8 mouse cellular contexts compared by ENCODE assay signal in the genomic region with DNA sequence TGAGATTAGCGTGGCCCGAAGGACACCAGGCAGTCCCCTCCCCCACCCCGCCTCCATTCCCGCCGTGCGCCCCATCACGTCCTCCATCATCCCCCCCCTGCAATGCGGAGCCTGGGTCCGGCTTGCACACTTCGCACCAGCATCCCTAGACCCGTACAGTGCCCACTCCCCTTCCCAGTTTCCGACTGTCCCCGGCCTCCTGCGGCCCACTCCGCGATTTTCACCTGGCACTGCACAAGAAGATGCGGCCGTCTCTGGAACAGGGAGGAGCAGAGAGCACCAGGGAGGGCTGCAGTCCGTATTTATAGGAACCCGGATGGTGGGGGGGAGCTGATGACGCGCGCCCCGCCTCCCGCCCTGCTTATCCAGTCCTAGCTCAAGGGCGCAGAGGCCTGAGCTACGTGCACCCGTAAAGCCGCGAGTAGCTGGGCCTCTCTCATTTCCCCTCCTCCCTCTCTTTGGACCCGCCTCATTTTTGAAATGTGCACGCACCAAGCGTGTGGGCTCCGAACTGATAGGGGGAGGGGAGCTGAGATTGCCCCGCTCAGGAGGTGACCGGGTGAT. TPM values are rescaled to one million over a fixed set of nuclear protein-coding genes. Genes with fewer than 3 reads are reported as not detected.
DNase-seq lines count a peak whose midpoint lies in the region; ATAC-seq and TF ChIP-seq lines count a peak whose summit lies in the region.

No protein-coding gene starts in this region.

- peak overlapping the region; percentile 90 for H3K9ac ChIP-seq in CH12.LX (ENCODE audit: insufficient read depth, low read depth)
- peak overlapping the region; percentile 99 for H3K9ac ChIP-seq in forebrain, embryonic 11.5 days (ENCODE audit: low read length)
- H3K9ac ChIP-seq in heart, postnatal 0 days (replicated peaks; ENCODE audit: low read depth, low read length): peak overlapping the region; percentile 92
- peak overlapping the region; percentile 76 for H3K9ac ChIP-seq in liver, postnatal 0 days (replicated peaks)
- H3K9ac ChIP-seq in neural tube, embryonic 14.5 days (replicated peaks; ENCODE audit: low read depth, low read length): peak overlapping the region; percentile 88

- peak overlapping the region; percentile 81 for H3K4me2 ChIP-seq in CH12.LX (ENCODE audit: insufficient read depth, low read depth, poor library complexity, severe bottlenecking)
- peak overlapping the region; percentile 76 for H3K4me2 ChIP-seq in forebrain, embryonic 11.5 days (ENCODE audit: low read depth, low read length, severe bottlenecking)
- H3K4me2 ChIP-seq in heart, postnatal 0 days (ENCODE audit: low read depth, low read length): peak overlapping the region; percentile 78
- H3K4me2 ChIP-seq in liver, postnatal 0 days (ENCODE audit: low read depth, low read length): peak overlapping the region; percentile 75
- peak overlapping the region; percentile 91 for H3K4me2 ChIP-seq in neural tube, embryonic 14.5 days (ENCODE audit: low read depth, low read length)

- peaks cover 11 to 35% of the 10 kb centered on the region in 2 experiments for H3K4me1 ChIP-seq in CH12.LX (ENCODE audit: control insufficient read depth in 1 of 2, insufficient read depth in 2 of 2)
- H3K4me1 ChIP-seq in forebrain, embryonic 11.5 days (replicated peaks; ENCODE audit: control insufficient read depth, insufficient read depth, low read length): peaks cover 26% of the 10 kb centered on the region
- H3K4me1 ChIP-seq in heart, postnatal 0 days (ENCODE audit: control insufficient read depth, insufficient read depth): peaks cover 26% of the 10 kb centered on the region
- peaks cover 47% of the 10 kb centered on the region for H3K4me1 ChIP-seq in liver, postnatal 0 days (ENCODE audit: insufficient read depth)
- H3K4me1 ChIP-seq in neural tube, embryonic 14.5 days (ENCODE audit: control insufficient read depth, insufficient read depth, low read length): peaks cover 29% of the 10 kb centered on the region

- in situ Hi-C loops in CH12.LX (cut with MboI; ENCODE audit: low pct_ligation_motif_present, low pct_unique_long_range_greater_than_20kb, low sequenced_read_pairs): no loop called here

- no peak for TF ChIP-seq EP300 in CH12.LX (IDR thresholded peaks at IDR 0.05; ENCODE audit: low read length)
- peak; percentile 95 for TF ChIP-seq EP300 in heart, postnatal 0 days (IDR thresholded peaks at IDR 0.05; ENCODE audit: low read depth)
- TF ChIP-seq EP300 in liver, postnatal 0 days (IDR thresholded peaks at IDR 0.05; ENCODE audit: low read depth): peak; percentile 45; the same call in 1 of the 2 replicates

- peak; percentile 97 for DNase-seq in CH12.LX (ENCODE audit: extremely low read depth)
- peak; percentile 93 for DNase-seq in c-Kit-positive CD71-positive TER-119-negative erythroid progenitor cells, embryonic 14.5 days (ENCODE audit: low read depth)
- DNase-seq in forebrain, embryonic 11.5 days (ENCODE audit: low spot score): peak; percentile 99
- DNase-seq in heart, postnatal 0 days (ENCODE audit: low spot score): peak; percentile 98
- DNase-seq in large intestine, adult 2 months (ENCODE audit: low read depth, low spot score): peak; percentile 78
- peak; percentile 96 for DNase-seq in liver, postnatal 0 days
- peak; percentile 96 for DNase-seq in testis, postnatal 10 days (ENCODE audit: low spot score)

- peak; percentile 100 for TF ChIP-seq POLR2A in CH12.LX (IDR thresholded peaks at IDR 0.05; ENCODE audit: low read depth, low read length)

- WGBS in forebrain, embryonic 11.5 days: under 1% methylated on average over 36 of the region's 36 CpGs
- under 1% methylated on average over 36 of the region's 36 CpGs for WGBS in heart, postnatal 0 days
- under 1% methylated on average over 35 of the region's 36 CpGs for WGBS in large intestine, adult 2 months
- WGBS in liver, postnatal 0 days (ENCODE audit: insufficient replicate concordance): 0% methylated on average over 36 of the region's 36 CpGs
- WGBS in neural tube, embryonic 14.5 days: under 1% methylated on average over 36 of the region's 36 CpGs

- dilution Hi-C loops in CH12.LX (cut with MboI; ENCODE audit: extremely low pct_ligation_motif_present, extremely low pct_unique_long_range_greater_than_20kb, low sequenced_read_pairs): no loop called here

- H3K9me3 ChIP-seq in CH12.LX (replicated peaks; ENCODE audit: low read length): no peaks in the 10 kb centered on the region
- no peaks in the 10 kb centered on the region for H3K9me3 ChIP-seq in forebrain, embryonic 11.5 days (ENCODE audit: control insufficient read depth, low read length)
- H3K9me3 ChIP-seq in heart, postnatal 0 days (replicated peaks; ENCODE audit: control insufficient read depth, low read length): no peaks in the 10 kb centered on the region
- H3K9me3 ChIP-seq in liver, postnatal 0 days (ENCODE audit: low read length): no peaks in the 10 kb centered on the region
- H3K9me3 ChIP-seq in neural tube, embryonic 14.5 days (ENCODE audit: control insufficient read depth, low read length): no peaks in the 10 kb centered on the region

- peak overlapping the region; percentile 83 for H3K27ac ChIP-seq in CH12.LX (ENCODE audit: insufficient read depth, low read depth)
- peak overlapping the region; percentile 88 for H3K27ac ChIP-seq in forebrain, embryonic 11.5 days (ENCODE audit: low read depth, low read length)
- H3K27ac ChIP-seq in heart, postnatal 0 days (ENCODE audit: low read depth): peak overlapping the region; percentile 97
- H3K27ac ChIP-seq in liver, postnatal 0 days (ENCODE audit: low read depth): peak overlapping the region; percentile 97
- H3K27ac ChIP-seq in neural tube, embryonic 14.5 days (ENCODE audit: low read depth, low read length): peak overlapping the region; percentile 93

- TF ChIP-seq CTCF in CH12.LX (conservative IDR thresholded peaks at IDR 0.05 in 1 of 2, IDR thresholded peaks at IDR 0.05 in 1 of 2; ENCODE audit: low read depth in 2 of 2, low read length in 2 of 2): no peak
- no peak for TF ChIP-seq CTCF in heart, postnatal 0 days (IDR thresholded peaks at IDR 0.05; ENCODE audit: low read depth)
- TF ChIP-seq CTCF in liver, postnatal 0 days (IDR thresholded peaks at IDR 0.05; ENCODE audit: low read depth): no peak

- peak overlapping the region; percentile 75 to 100 (median 87) for H3K4me3 ChIP-seq in CH12.LX (replicated peaks in 1 of 3; ENCODE audit: low read depth in 2 of 3, low read length in 2 of 3, poor library complexity in 1 of 3)
- H3K4me3 ChIP-seq in forebrain, embryonic 11.5 days (ENCODE audit: low read depth, low read length): peak overlapping the region; percentile 96
- H3K4me3 ChIP-seq in heart, postnatal 0 days (ENCODE audit: low read depth, low read length): peak overlapping the region; percentile 79
- peak overlapping the region; percentile 72 for H3K4me3 ChIP-seq in liver, postnatal 0 days (ENCODE audit: low read depth, low read length)
- peak overlapping the region; percentile 97 for H3K4me3 ChIP-seq in neural tube, embryonic 14.5 days (ENCODE audit: low read depth, low read length)

- peaks cover 59 to 71% of the 10 kb centered on the region in 2 experiments for H3K36me3 ChIP-seq in CH12.LX (replicated peaks in 1 of 2; ENCODE audit: control insufficient read depth in 1 of 2, insufficient read depth in 1 of 2, low read length in 1 of 2)
- H3K36me3 ChIP-seq in forebrain, embryonic 11.5 days (ENCODE audit: control insufficient read depth, insufficient read depth, low read length): peaks cover 18% of the 10 kb centered on the region
- peaks cover 57% of the 10 kb centered on the region for H3K36me3 ChIP-seq in heart, postnatal 0 days (replicated peaks; ENCODE audit: control insufficient read depth, insufficient read depth, low read length)
- peaks cover 55% of the 10 kb centered on the region for H3K36me3 ChIP-seq in liver, postnatal 0 days (replicated peaks; ENCODE audit: insufficient read depth, low read length)
- peaks cover 41% of the 10 kb centered on the region for H3K36me3 ChIP-seq in neural tube, embryonic 14.5 days (ENCODE audit: control insufficient read depth, insufficient read depth, low read length)

- H3K27me3 ChIP-seq in CH12.LX (replicated peaks): no peaks in the 10 kb centered on the region
- no peaks in the 10 kb centered on the region for H3K27me3 ChIP-seq in forebrain, embryonic 11.5 days (ENCODE audit: control insufficient read depth, insufficient read depth, low read length)
- H3K27me3 ChIP-seq in heart, postnatal 0 days (ENCODE audit: control insufficient read depth, insufficient read depth, low read length): no peaks in the 10 kb centered on the region
- no peaks in the 10 kb centered on the region for H3K27me3 ChIP-seq in liver, postnatal 0 days (ENCODE audit: insufficient read depth, low read length)
- H3K27me3 ChIP-seq in neural tube, embryonic 14.5 days (ENCODE audit: control insufficient read depth, insufficient read depth, low read length): no peaks in the 10 kb centered on the region

- ATAC-seq in forebrain, embryonic 11.5 days (replicated peaks; ENCODE audit: low FRiP score): peak; percentile 91
- ATAC-seq in heart, postnatal 0 days (ENCODE audit: insufficient read depth, low read depth): peak; percentile 78
- peak; percentile 80 for ATAC-seq in liver, postnatal 0 days
- ATAC-seq in neural tube, embryonic 14.5 days (ENCODE audit: low read depth): peak; percentile 93

- TF ChIP-seq RAD21 in CH12.LX (IDR thresholded peaks at IDR 0.05; ENCODE audit: low read depth, low read length): no peak

- H3K79me2 ChIP-seq in CH12.LX (replicated peaks; ENCODE audit: control insufficient read depth, extremely low read depth, insufficient read depth, poor library complexity, severe bottlenecking): peaks cover 21% of the 10 kb centered on the region

RNA-seq across cellular contexts. Expression of gene Gapdh, which starts 0.9 kb away (rescaled TPM):
- total RNA-seq in CH12.LX (2012; rRNA removed) (2,085 and 2,925 TPM in 2 replicates), CH12.LX (2014; rRNA removed) (1,576 and 2,268 TPM in 2 replicates)
- 2,269 and 2,654 TPM in 2 replicates for polyA plus RNA-seq in CH12.LX (2012; ENCODE audit: insufficient read length, low read depth)
- 2,700 and 2,872 TPM in 2 replicates for polyA plus RNA-seq in forebrain, embryonic 11.5 days (2014; fragmentation: Nextera tagmentation; extraction: Ambion mirVana)
- total RNA-seq in heart, postnatal 0 days (2014; rRNA removed; ENCODE audit: low replicate concordance): 6,647 and 7,476 TPM in 2 replicates
- polyA plus RNA-seq in heart, postnatal 0 days (2015; fragmentation: Nextera tagmentation; extraction: Ambion mirVana): 3,728 and 4,065 TPM in 2 replicates
- polyA plus RNA-seq in large intestine, adult 2 months (2012; rRNA removed): 3,259 and 4,191 TPM in 2 replicates
- polyA plus RNA-seq in liver, postnatal 0 days (2015; fragmentation: Nextera tagmentation; extraction: Ambion mirVana): 1,355 and 1,565 TPM in 2 replicates
- 1,265 and 1,492 TPM in 2 replicates for polyA plus RNA-seq in neural tube, embryonic 14.5 days (2014; fragmentation: Nextera tagmentation; extraction: Ambion mirVana)

RNA-seq across cellular contexts. Expression of gene Iffo1, which starts 20.4 kb away (rescaled TPM):
- total RNA-seq in CH12.LX (2012; rRNA removed): 6.7 and 7.6 TPM in 2 replicates
- total RNA-seq in CH12.LX (2014; rRNA removed): 3.3 and 4.0 TPM in 2 replicates
- 7.0 and 8.2 TPM in 2 replicates for polyA plus RNA-seq in CH12.LX (2012; ENCODE audit: insufficient read length, low read depth)
- polyA plus RNA-seq in forebrain, embryonic 11.5 days (2014; fragmentation: Nextera tagmentation; extraction: Ambion mirVana): 10.5 and 12.3 TPM in 2 replicates
- 10.6 and 41.9 TPM in 2 replicates for total RNA-seq in heart, postnatal 0 days (2014; rRNA removed; ENCODE audit: low replicate concordance)
- 10.5 and 12.3 TPM in 2 replicates for polyA plus RNA-seq in heart, postnatal 0 days (2015; fragmentation: Nextera tagmentation; extraction: Ambion mirVana)
- 6.3 and 9.4 TPM in 2 replicates for polyA plus RNA-seq in large intestine, adult 2 months (2012; rRNA removed)
- 4.2 and 4.8 TPM in 2 replicates for polyA plus RNA-seq in liver, postnatal 0 days (2015; fragmentation: Nextera tagmentation; extraction: Ambion mirVana)
- 18.3 and 18.5 TPM in 2 replicates for polyA plus RNA-seq in neural tube, embryonic 14.5 days (2014; fragmentation: Nextera tagmentation; extraction: Ambion mirVana)

RNA-seq across cellular contexts. Expression of gene Ncapd2, which starts 26.1 kb away (rescaled TPM):
- total RNA-seq in CH12.LX (2012; rRNA removed) (140 and 147 TPM in 2 replicates), CH12.LX (2014; rRNA removed) (78.3 and 79.6 TPM in 2 replicates)
- 263 and 301 TPM in 2 replicates for polyA plus RNA-seq in CH12.LX (2012; ENCODE audit: insufficient read length, low read depth)
- polyA plus RNA-seq in forebrain, embryonic 11.5 days (2014; fragmentation: Nextera tagmentation; extraction: Ambion mirVana): 225 and 271 TPM in 2 replicates
- total RNA-seq in heart, postnatal 0 days (2014; rRNA removed; ENCODE audit: low replicate concordance): 85.4 and 98.0 TPM in 2 replicates
- polyA plus RNA-seq in heart, postnatal 0 days (2015; fragmentation: Nextera tagmentation; extraction: Ambion mirVana): 24.5 and 26.3 TPM in 2 replicates
- polyA plus RNA-seq in large intestine, adult 2 months (2012; rRNA removed): 94.4 and 101 TPM in 2 replicates
- polyA plus RNA-seq in liver, postnatal 0 days (2015; fragmentation: Nextera tagmentation; extraction: Ambion mirVana): 33.5 and 39.1 TPM in 2 replicates
- polyA plus RNA-seq in neural tube, embryonic 14.5 days (2014; fragmentation: Nextera tagmentation; extraction: Ambion mirVana): 22.6 and 46.4 TPM in 2 replicates

RNA-seq across cellular contexts. Expression of gene Mrpl51, which starts 26.2 kb away (rescaled TPM):
- total RNA-seq in CH12.LX (2012; rRNA removed) (120 and 153 TPM in 2 replicates), CH12.LX (2014; rRNA removed) (152 and 184 TPM in 2 replicates)
- 161 and 171 TPM in 2 replicates for polyA plus RNA-seq in CH12.LX (2012; ENCODE audit: insufficient read length, low read depth)
- polyA plus RNA-seq in forebrain, embryonic 11.5 days (2014; fragmentation: Nextera tagmentation; extraction: Ambion mirVana): 195 and 197 TPM in 2 replicates
- 109 and 165 TPM in 2 replicates for total RNA-seq in heart, postnatal 0 days (2014; rRNA removed; ENCODE audit: low replicate concordance)
- 426 and 447 TPM in 2 replicates for polyA plus RNA-seq in heart, postnatal 0 days (2015; fragmentation: Nextera tagmentation; extraction: Ambion mirVana)
- 83.2 and 95.7 TPM in 2 replicates for polyA plus RNA-seq in large intestine, adult 2 months (2012; rRNA removed)
- polyA plus RNA-seq in liver, postnatal 0 days (2015; fragmentation: Nextera tagmentation; extraction: Ambion mirVana): 210 and 215 TPM in 2 replicates
- 135 and 138 TPM in 2 replicates for polyA plus RNA-seq in neural tube, embryonic 14.5 days (2014; fragmentation: Nextera tagmentation; extraction: Ambion mirVana)

RNA-seq across cellular contexts. Expression of gene Nop2, which starts 33.7 kb away (rescaled TPM):
- 128 and 188 TPM in 2 replicates for total RNA-seq in CH12.LX (2012; rRNA removed)
- total RNA-seq in CH12.LX (2014; rRNA removed): 154 TPM in 2 replicates
- polyA plus RNA-seq in CH12.LX (2012; ENCODE audit: insufficient read length, low read depth): 175 and 179 TPM in 2 replicates
- polyA plus RNA-seq in forebrain, embryonic 11.5 days (2014; fragmentation: Nextera tagmentation; extraction: Ambion mirVana): 65.4 and 70.3 TPM in 2 replicates
- 21.4 and 22.9 TPM in 2 replicates for total RNA-seq in heart, postnatal 0 days (2014; rRNA removed; ENCODE audit: low replicate concordance)
- 20.6 and 25.3 TPM in 2 replicates for polyA plus RNA-seq in heart, postnatal 0 days (2015; fragmentation: Nextera tagmentation; extraction: Ambion mirVana)
- polyA plus RNA-seq in large intestine, adult 2 months (2012; rRNA removed): 17.7 and 18.4 TPM in 2 replicates
- 23.2 and 24.8 TPM in 2 replicates for polyA plus RNA-seq in liver, postnatal 0 days (2015; fragmentation: Nextera tagmentation; extraction: Ambion mirVana)
- polyA plus RNA-seq in neural tube, embryonic 14.5 days (2014; fragmentation: Nextera tagmentation; extraction: Ambion mirVana): 45.0 and 49.6 TPM in 2 replicates

Comparison
In these comparisons a context has a peak if more than half of its experiments do, and no peak if none do; other contexts are left out.
1. Peak in every context shown above with its lines: DNase-seq, ATAC-seq, H3K4me3 ChIP-seq and H3K27ac ChIP-seq.